Mouse (Mus musculus) frontal cortex, postnatal 36 days (tissue): ENCODE measurements around the gene Tmem160.

Experiments
- DNase-seq, 2 experiments: peaks; one replicate each; pipeline ENCODE4 v3.0.0; 2022; ENCODE audit warnings: low spot score in 2 of 2

The Tmem160 gene

DNA sequence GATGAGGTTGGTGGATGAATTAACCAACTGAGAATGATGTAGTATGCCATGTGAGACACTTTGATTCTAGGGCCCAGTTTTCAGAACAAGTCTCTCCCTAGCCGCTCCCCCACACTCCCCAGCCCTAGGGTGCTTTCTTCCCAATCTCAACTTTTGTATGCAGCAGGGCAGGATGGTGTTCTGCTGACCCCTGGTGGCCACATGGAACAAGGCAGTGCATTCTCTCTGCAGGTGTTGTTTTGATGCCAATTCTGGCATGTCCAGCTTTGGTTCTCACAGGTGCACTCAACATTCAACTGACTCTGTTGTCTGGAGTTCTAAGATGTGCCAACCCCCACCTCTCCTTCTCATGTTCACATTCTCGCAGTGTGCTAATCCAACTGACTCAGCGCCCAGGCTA is 39.2 kb downstream of the Tmem160 start:
- DNase-seq, result peak; percentile 45 to 61

DNA sequence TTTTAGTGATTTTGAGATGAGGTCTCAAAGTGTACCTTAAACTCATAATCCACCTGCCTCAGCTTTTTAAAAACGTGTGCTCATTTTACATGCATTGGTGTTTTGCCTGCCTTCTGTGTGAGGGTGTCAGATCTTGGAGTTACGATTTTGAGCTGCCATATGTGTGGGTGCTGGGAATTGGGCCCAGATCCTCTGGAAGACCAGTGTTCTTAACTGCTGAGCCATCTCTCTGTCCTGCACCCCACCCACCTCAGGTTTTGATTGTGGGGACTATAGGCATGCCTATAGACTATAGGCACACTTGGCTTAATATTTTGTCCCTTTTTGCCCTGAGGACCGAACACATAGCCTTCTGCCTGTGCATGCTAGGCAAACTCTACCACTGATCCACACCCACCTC is 39.6 kb downstream of the Tmem160 start:
- DNase-seq, result peak; percentile 48 to 69

DNA sequence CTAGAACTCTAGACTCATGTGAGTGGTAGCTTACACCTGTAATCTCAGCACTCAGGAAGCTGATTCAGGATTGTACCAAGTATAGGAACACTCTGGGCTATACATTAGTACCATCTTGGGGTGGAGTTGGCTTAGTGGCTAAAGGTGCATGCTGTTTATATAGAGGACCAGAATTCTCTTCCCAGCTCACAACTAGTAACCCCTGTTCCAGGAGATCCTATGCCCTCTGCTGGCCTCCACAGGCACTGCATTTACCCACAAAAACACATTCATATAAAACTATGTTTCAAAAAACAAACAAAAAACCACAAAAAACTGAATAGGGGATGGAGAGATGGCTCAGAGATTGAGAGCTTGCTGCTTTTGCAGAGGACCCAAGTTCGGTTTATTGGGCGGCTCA is 40.8 kb downstream of the Tmem160 start:
- peak in 1 of 2 experiments; percentile 44 for DNase-seq

DNA sequence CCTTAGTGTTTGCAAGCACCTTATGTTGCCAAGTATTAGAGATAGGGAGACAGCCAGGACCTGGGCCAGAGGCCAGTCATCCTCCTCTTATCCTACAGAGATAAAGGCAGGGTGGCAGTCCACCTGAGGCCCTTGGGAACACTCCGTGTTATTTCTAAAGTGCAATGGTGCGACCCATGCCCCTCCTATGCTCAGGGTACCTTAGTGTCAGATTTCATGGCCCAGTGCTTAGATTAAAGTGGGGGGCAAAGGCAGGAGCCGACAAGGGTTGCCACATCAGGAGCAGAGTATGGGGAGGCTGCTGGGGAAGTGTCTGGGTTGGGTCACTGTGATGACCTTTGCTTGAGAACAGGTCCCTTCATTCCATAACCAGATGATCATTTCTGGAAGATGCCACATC is 43.7 kb downstream of the Tmem160 start:
- no peak for DNase-seq

DNA sequence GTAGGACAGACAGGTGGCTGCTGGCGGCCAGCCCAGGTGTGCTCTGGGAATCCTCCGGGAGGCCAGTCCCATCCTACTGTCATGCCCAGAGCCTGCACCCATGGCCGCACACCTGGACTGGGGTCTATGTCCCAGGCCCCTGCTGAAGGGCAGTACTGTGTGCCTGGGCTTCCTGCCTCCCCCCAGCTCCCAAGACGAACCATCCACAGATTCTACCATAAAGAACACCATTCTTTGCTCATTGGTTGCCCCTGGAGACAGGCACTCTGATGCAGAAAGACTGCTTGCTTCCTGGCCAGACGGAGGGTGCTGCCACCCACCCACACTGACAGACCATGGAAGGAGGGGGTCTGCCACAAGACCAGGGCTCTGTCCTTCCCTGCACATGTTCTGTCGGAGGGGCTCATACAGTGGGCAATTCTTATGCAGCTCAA is 47.1 kb downstream of the Tmem160 start:
- no peak for DNase-seq

DNA sequence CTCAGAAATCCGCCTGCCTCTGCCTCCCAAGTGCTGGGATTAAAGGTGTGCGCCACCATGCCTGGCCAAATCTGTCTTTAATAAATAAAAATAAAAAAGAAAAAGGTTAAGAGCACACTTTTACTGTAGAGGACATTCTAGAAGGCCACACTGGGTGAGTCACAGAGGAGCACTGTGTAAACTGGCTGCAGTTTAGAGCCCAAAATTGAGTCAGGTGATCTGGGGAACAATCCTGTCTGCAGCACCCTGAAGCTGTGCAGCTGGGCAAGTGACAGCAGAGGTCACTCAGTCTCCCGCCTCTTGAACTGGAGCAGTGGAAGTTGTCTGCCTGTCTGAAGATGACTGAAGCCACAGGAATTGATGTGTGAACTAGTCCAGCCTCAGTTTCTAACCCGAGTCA is 49.0 kb downstream of the Tmem160 start:
- DNase-seq, result no peak

DNA sequence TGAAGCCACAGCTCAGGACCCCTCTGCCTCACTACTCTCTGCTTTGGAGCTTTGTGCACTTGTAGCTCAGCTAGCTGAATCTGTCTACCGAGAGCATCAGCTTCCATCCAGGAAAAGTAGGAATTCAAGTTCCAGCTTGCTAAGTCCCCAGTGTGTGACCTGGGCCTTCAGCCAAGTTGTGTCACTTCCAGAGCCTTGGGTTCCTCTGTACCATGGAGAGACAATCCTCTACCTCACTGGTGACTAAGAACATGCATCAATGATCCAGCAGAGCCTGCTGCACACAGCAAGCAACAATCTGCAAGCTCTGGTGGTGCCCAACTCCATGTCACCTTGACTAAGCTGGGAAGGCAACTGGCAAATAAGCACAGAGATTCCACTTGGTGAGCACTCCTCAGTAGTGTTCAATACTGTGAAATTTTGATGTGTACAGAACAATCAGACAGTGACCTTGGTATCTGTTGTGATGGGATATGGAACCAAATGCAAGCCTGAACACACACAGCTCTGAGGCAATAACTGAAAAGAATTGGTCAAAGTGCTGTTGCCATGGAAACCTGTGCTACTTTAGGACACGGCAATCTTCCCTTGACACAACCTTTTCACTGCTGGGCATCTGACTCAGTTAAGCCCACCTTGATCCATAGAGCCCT is 52.1 kb downstream of the Tmem160 start:
- DNase-seq, result no peak
